In the genomic region with DNA sequence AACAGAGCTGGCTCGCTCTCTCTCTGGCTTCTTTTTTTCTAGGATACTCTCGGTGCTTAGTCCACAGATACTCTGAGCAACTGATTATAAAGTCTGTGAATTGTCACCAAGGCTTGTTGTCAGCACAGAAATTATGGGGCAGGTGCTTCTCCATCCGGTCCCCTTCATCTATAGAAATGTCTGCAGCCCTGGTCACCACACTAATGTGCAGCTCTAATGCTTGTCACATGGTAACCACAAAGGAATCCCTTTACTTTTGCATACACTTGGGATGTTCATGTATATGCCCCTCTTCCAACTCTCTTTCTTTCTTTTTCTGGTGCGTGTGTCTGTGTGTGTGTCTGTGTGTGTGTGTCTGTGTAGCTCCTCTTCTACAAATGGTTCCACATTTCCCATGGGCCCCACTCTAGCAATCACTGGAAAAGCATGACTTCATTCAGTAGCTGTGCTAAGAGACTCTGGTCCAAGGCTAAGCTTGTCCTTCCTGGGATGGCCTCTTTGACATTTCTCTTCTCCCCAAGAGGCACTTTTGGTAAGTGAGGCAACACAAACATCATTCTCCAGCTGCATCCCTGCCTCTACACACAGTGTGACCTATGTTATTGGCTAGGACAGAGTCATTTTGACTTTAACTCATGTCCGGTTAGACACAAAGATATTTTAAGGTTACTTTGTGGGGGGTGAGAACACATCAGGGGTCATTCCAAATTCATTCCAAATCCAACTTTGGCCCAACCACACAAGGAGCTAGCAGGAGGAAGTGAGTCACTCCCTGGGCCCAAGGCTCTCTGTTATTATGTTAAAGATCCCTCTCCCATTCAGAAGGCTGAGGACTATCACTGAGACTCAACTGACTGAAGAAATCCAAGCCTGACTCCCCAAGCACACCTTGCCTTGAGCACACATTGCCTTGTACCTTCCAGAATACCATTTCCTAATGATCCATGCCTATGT, we compare ENCODE assay signal across 19 mouse cellular contexts.
DNase-seq lines count a peak whose midpoint lies in the region; ATAC-seq and TF ChIP-seq lines count a peak whose summit lies in the region.
"Had no signal": no experiment of that assay in that cellular context is flagged by ENCODE, and none has a peak within 500 bp of the region (broad histone marks: within the 10 kb centered on the region; RNA-seq: fewer than 3 reads in every experiment).

No protein-coding gene starts in this region.

- no peaks in the 10 kb centered on the region for H3K79me2 ChIP-seq in C2C12 (ENCODE audit: control insufficient read depth, insufficient read depth)

- DNase-seq in kidney, postnatal 10 days = no peak
- peak; percentile 19 for DNase-seq in Patski (ENCODE audit: low read depth, low spot score)
- DNase-seq in heart, postnatal 10 days = peak; percentile 24 to 36
- DNase-seq in adrenal gland, postnatal 4 days (ENCODE audit: low spot score in 2 of 2) = no peak
- no peak for DNase-seq in cerebellum, adult 8-10 months
- DNase-seq: adrenal gland, postnatal 36 days; cerebellum, postnatal 10 days; gastrocnemius, postnatal 14 days; kidney, adult 18-20 months; liver; liver, postnatal 0 days; lung, postnatal 36 days; retina, postnatal 1 day; right cerebral cortex, postnatal 4 days; thymus, adult 18-20 months had no signal

- no peaks in the 10 kb centered on the region for H3K79me3 ChIP-seq in C2C12 (ENCODE audit: low read depth)

- H3K27me3 ChIP-seq in kidney, embryonic 14.5 days (ENCODE audit: control insufficient read depth, insufficient read depth, low read length) = no peaks in the 10 kb centered on the region
- H3K27me3 ChIP-seq in C2C12 (ENCODE audit: control insufficient read depth, insufficient read depth, insufficient read length) = no peaks in the 10 kb centered on the region
- H3K27me3 ChIP-seq in Patski = no peaks in the 10 kb centered on the region

- intact Hi-C loops in heart, postnatal 10 days (cut with DNase I) = no loop called here

- WGBS in kidney, embryonic 14.5 days = 50% methylated on average over 5 of the region's 5 CpGs

- no peak overlapping the region for H3ac ChIP-seq in C2C12 (ENCODE audit: control insufficient read depth, insufficient read length, low read depth)

- ATAC-seq in kidney, embryonic 14.5 days (ENCODE audit: low FRiP score, low TSS enrichment) = peak; percentile 46; the same call in 1 of the 2 replicates
- ATAC-seq in Patski = peak; percentile 35
- ATAC-seq: hindbrain, embryonic 16.5 days; liver, postnatal 0 days had no signal

- no peak overlapping the region for H3K4me2 ChIP-seq in kidney, embryonic 14.5 days (replicated peaks; ENCODE audit: low read depth, low read length)

- CTCF ChIA-PET in Patski (lab: Charles Lee) = no interaction called here

- no peaks in the 10 kb centered on the region for H3K4me1 ChIP-seq in kidney, embryonic 14.5 days (ENCODE audit: control insufficient read depth, insufficient read depth, low read length)

- no peaks in the 10 kb centered on the region for H3K9me3 ChIP-seq in kidney, embryonic 14.5 days (ENCODE audit: control insufficient read depth, low read length)
- H3K9me3 ChIP-seq: forebrain, embryonic 10.5 days had no signal

- POLR2A ChIA-PET in Patski (lab: Charles Lee) = no interaction called here

- no peak overlapping the region for H3K27ac ChIP-seq in kidney, embryonic 14.5 days (ENCODE audit: low read depth, low read length)
- H3K27ac ChIP-seq: forebrain, embryonic 10.5 days had no signal

- H3K36me3 ChIP-seq in kidney, embryonic 14.5 days (ENCODE audit: control insufficient read depth, insufficient read depth, low read length) = no peaks in the 10 kb centered on the region
- H3K36me3 ChIP-seq in C2C12 (ENCODE audit: control insufficient read depth, insufficient read depth) = no peaks in the 10 kb centered on the region
- H3K36me3 ChIP-seq: forebrain, embryonic 10.5 days had no signal

- H3K9ac ChIP-seq in kidney, embryonic 14.5 days (ENCODE audit: low read depth, low read length) = no peak overlapping the region
- H3K9ac ChIP-seq: liver, postnatal 0 days had no signal

- no peak for TF ChIP-seq CTCF in C2C12 (IDR thresholded peaks at IDR 0.05; ENCODE audit: control insufficient read depth, insufficient read depth, insufficient read length)
- no peak for TF ChIP-seq CTCF in Patski (IDR thresholded peaks at IDR 0.05)

- in situ Hi-C loops in Patski (cut with MboI; ENCODE audit: low pct_unique_long_range_greater_than_20kb) = no loop called here

- H3K4me3 ChIP-seq in kidney, embryonic 14.5 days (ENCODE audit: low read length) = no peak overlapping the region
- no peak overlapping the region for H3K4me3 ChIP-seq in C2C12 (ENCODE audit: insufficient read depth, poor library complexity, severe bottlenecking)
- H3K4me3 ChIP-seq: forebrain, embryonic 10.5 days had no signal

TF ChIP-seq in C2C12, 6 proteins besides CTCF, POLR2A, EP300 and RAD21:
- TF ChIP-seq MYOD1 (IDR thresholded peaks at IDR 0.05; ENCODE audit: control insufficient read depth, insufficient read length, low read depth) (no peak), CEBPB (IDR thresholded peaks at IDR 0.05; ENCODE audit: low read depth) (peak; percentile 38), MAX (IDR thresholded peaks at IDR 0.05) (no peak), MYOG (IDR thresholded peaks at IDR 0.05; ENCODE audit: control insufficient read depth, extremely low read depth, insufficient read length) (no peak), FOSL1 (IDR thresholded peaks at IDR 0.05; ENCODE audit: insufficient read depth, low read length, poor library complexity, severe bottlenecking) (peak; percentile 59)
TF ChIP-seq in C2C12: peak in this region for 2.

Comparison
In these comparisons a context has a peak if more than half of its experiments do, and no peak if none do; other contexts are left out.
1. DNase-seq: peak in Patski (single experiment) and heart, postnatal 10 days (2 of 2); none in kidney, postnatal 10 days (single experiment), adrenal gland, postnatal 4 days (0 of 2) and cerebellum, adult 8-10 months (single experiment).